Mouse (Mus musculus) spleen, adult 2 months (tissue): ENCODE data around the gene Galr2. TPM values are rescaled to one million over a fixed set of nuclear protein-coding genes. Genes with fewer than 3 reads are reported as not detected.

Experiments used
- DNase-seq, 2 experiments: peaks; one replicate each; pipeline versions ENCODE4 v3.0.0 to v3.0.0-alpha.2; 2012 to 2021; ENCODE audit warnings: low spot score in 2 of 2, low read depth in 1 of 2
- H3K27ac ChIP-seq: fragments of 200-500 bp; 2 replicates; pipeline ENCODE4 v1.5.1; 2012; ENCODE audit warnings: low read length, inconsistent platforms; ENCODE audit not compliant: insufficient read depth
- H3K27me3 ChIP-seq: fragments of 200-500 bp; 2 replicates; pipeline ENCODE4 v1.6.1; 2012; ENCODE audit warnings: mild to moderate bottlenecking, moderate library complexity, low read length, inconsistent platforms; ENCODE audit not compliant: control insufficient read depth, insufficient read depth
- H3K36me3 ChIP-seq: fragments of 200-500 bp; 2 replicates; pipeline ENCODE4 v1.6.1; 2012; ENCODE audit warnings: mild to moderate bottlenecking, low read length, inconsistent platforms; ENCODE audit not compliant: control insufficient read depth, insufficient read depth
- H3K4me1 ChIP-seq: fragments of 200-500 bp; 2 replicates; pipeline ENCODE4 v1.6.1; 2011; ENCODE audit warnings: inconsistent platforms; ENCODE audit not compliant: control insufficient read depth, insufficient read depth, insufficient read length
- H3K4me3 ChIP-seq: fragments of 200-500 bp; 2 replicates; pipeline ENCODE4 v1.5.1; 2011; ENCODE audit warnings: mild to moderate bottlenecking, inconsistent platforms; ENCODE audit not compliant: insufficient read depth, insufficient read length; ENCODE audit errors: extremely low read depth
- CTCF ChIP-seq: fragments of 200-500 bp; IDR thresholded peaks from 2 replicates; pipeline ENCODE4 v1.5.1; 2011; ENCODE audit warnings: mild to moderate bottlenecking, inconsistent platforms; ENCODE audit not compliant: insufficient read depth, insufficient read length, insufficient replicate concordance; ENCODE audit errors: extremely low read depth
- POLR2A ChIP-seq: fragments of 200-500 bp; IDR thresholded peaks from 2 replicates; pipeline ENCODE4 v1.6.1; 2011; ENCODE audit warnings: low read depth, low read length, inconsistent platforms
- WGBS: fragments of 180-500 bp; shearing (Covaris S2); methylation state at CpG from one replicate; pipeline ENCODE4 v1.1.7; 2018; 5-methylcytosine and 5-hydroxymethylcytosine counted together
- polyA plus RNA-seq: library from polyadenylated mRNA; depleted of rRNA; stranded (reverse); fragments of >200 nt; gene quantifications from 2 replicates; pipeline ENCODE4 v1.2.3, GENCODE M21; 2012; rRNA removed

Gene Galr2
- polyA plus RNA-seq, 1 experiment: not detected

- 84% methylated on average over 7 of the region's 7 CpGs for WGBS
- TF ChIP-seq CTCF (no peak), POLR2A (no peak)
- Histone ChIP-seq H3K27ac (no peak overlapping the region), H3K36me3 (no peaks in the 10 kb centered on the region), H3K4me3 (no peak overlapping the region), H3K27me3 (no peaks in the 10 kb centered on the region), H3K4me1 (no peaks in the 10 kb centered on the region)
- no peak for DNase-seq
Measured at GRCm38 (mm10) chr11:116326963-116327603, 46.3 kb downstream of the Galr2 start.

GRCm38 (mm10) chr11:116329314-116330210 is 48.8 kb downstream of the Galr2 start:
- no peak for DNase-seq
- WGBS: 82% methylated on average over 18 of the region's 18 CpGs
- Histone ChIP-seq H3K27ac (no peak overlapping the region), H3K27me3 (peaks cover 4% of the 10 kb centered on the region; the same call in 1 of the 2 replicates), H3K36me3 (no peaks in the 10 kb centered on the region), H3K4me1 (peaks cover 3% of the 10 kb centered on the region; the same call in 1 of the 2 replicates), H3K4me3 (no peak overlapping the region)
- no peak for TF ChIP-seq POLR2A
- no peak for TF ChIP-seq CTCF

DNA sequence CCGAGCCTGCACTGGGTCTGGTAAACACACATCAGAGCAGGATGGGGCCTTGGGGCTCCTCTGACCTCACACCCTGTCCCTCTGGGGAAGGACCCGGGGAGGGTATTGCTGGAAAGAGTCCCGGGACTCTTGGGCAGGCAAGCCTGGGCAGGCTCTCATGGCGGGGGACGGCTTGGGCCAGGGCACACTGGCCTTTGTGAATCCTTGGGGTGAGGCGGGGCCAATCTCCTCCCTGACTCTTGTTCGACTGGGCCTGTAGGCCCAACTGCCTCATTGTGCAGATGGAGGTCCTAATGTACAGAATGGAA is 49.4 kb downstream of the Galr2 start:
- Histone ChIP-seq H3K4me3 (no peak overlapping the region), H3K27ac (no peak overlapping the region), H3K4me1 (peaks cover 8% of the 10 kb centered on the region; the same call in 1 of the 2 replicates), H3K36me3 (no peaks in the 10 kb centered on the region), H3K27me3 (peaks cover 9% of the 10 kb centered on the region)
- no peak for DNase-seq
- 85% methylated on average over 7 of the region's 7 CpGs for WGBS
- no peak for TF ChIP-seq POLR2A
- no peak for TF ChIP-seq CTCF

GRCm38 (mm10) chr11:116332232-116332982 is 51.7 kb downstream of the Galr2 start:
- DNase-seq: no peak
- Histone ChIP-seq H3K4me3 (no peak overlapping the region), H3K27ac (no peak overlapping the region), H3K27me3 (peaks cover 9% of the 10 kb centered on the region), H3K36me3 (no peaks in the 10 kb centered on the region), H3K4me1 (peaks cover 8% of the 10 kb centered on the region; the same call in 1 of the 2 replicates)
- 80% methylated on average over 19 of the region's 19 CpGs for WGBS
- TF ChIP-seq CTCF: no peak
- TF ChIP-seq POLR2A: no peak

DNA sequence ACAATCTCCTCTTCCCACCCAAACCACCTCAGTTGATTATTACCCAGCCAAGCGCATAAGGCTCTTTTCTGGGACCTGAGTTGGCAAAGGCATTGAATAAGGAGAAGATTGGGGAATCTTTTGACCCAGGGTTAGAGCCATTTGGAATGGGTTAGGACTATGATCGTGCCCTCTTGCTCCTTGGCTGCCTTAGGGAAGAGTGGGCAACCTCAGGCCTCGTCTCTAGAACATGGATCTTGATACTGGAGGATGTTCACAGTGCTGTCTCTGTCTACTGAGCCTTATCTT is 52.2 kb downstream of the Galr2 start:
- H3K27me3 ChIP-seq: peaks cover 9% of the 10 kb centered on the region
- no peak overlapping the region for H3K27ac ChIP-seq
- DNase-seq: no peak
- TF ChIP-seq POLR2A: no peak
- H3K4me1 ChIP-seq: peaks cover 8% of the 10 kb centered on the region; the same call in 1 of the 2 replicates
- no peak overlapping the region for H3K4me3 ChIP-seq
- WGBS: 92% methylated on average over 3 of the region's 3 CpGs
- H3K36me3 ChIP-seq: no peaks in the 10 kb centered on the region

Other genes with a start within 250 kb of the Galr2 start
- gene Unc13d, start 203.0 kb upstream of the Galr2 start, polyA plus RNA-seq: 49.4 and 65.0 TPM in 2 replicates
- gene Wbp2, start 193.9 kb upstream of the Galr2 start, polyA plus RNA-seq: 135 and 162 TPM in 2 replicates
- gene Trim47, start 153.7 kb upstream of the Galr2 start, polyA plus RNA-seq: 19.4 and 26.1 TPM in 2 replicates
- gene Trim65, start 149.8 kb upstream of the Galr2 start, polyA plus RNA-seq: 23.7 and 26.0 TPM in 2 replicates
- gene Mrpl38, start 142.1 kb upstream of the Galr2 start, polyA plus RNA-seq: 37.3 and 40.3 TPM in 2 replicates
- gene Fbf1, start 112.8 kb upstream of the Galr2 start, polyA plus RNA-seq: 13.3 and 14.0 TPM in 2 replicates
- 18.3 and 24.0 TPM in 2 replicates for gene Ten1, start 82.1 kb upstream of the Galr2 start, polyA plus RNA-seq
- 12.9 TPM in 2 replicates for gene Acox1, start 81.9 kb upstream of the Galr2 start, polyA plus RNA-seq
- 0.07 and 0.18 TPM in 2 replicates for gene Evpl, start 42.9 kb upstream of the Galr2 start, polyA plus RNA-seq
- gene Srp68, start 6.7 kb upstream of the Galr2 start, polyA plus RNA-seq: 25.4 and 27.0 TPM in 2 replicates
- gene Exoc7, start 26.3 kb downstream of the Galr2 start, polyA plus RNA-seq: 20.2 and 21.8 TPM in 2 replicates
- gene Foxj1, start 54.5 kb downstream of the Galr2 start, polyA plus RNA-seq: 0.47 and 0.59 TPM in 2 replicates
- 10.7 and 16.2 TPM in 2 replicates for gene Rnf157, start 132.1 kb downstream of the Galr2 start, polyA plus RNA-seq
- gene Ubald2, start 153.2 kb downstream of the Galr2 start, polyA plus RNA-seq: 152 and 245 TPM in 2 replicates
- gene Qrich2, start 185.3 kb downstream of the Galr2 start, polyA plus RNA-seq: 0.07 and 0.14 TPM in 2 replicates
- 62.1 and 95.5 TPM in 2 replicates for gene Prpsap1, start 213.3 kb downstream of the Galr2 start, polyA plus RNA-seq
- 15.5 and 21.4 TPM in 2 replicates for gene Sphk1, start 250.0 kb downstream of the Galr2 start, polyA plus RNA-seq